Mouse (Mus musculus) hindbrain, embryonic 14.5 days (tissue): ENCODE measurements around the gene Ldlrad1. TPM values are rescaled to one million over a fixed set of nuclear protein-coding genes. Genes with fewer than 3 reads are reported as not detected.

ENCODE experiments used
- ATAC-seq: fragments of 200-750 bp; cut with Nextera tagmentation; 2 replicates; pipeline ENCODE4 v1.8.0; 2017; ENCODE audit warnings: moderate number of reproducible peaks, mild to moderate bottlenecking, moderate TSS enrichment, moderate library complexity; ENCODE audit not compliant: low FRiP score
- DNase-seq: peaks from one replicate; pipeline ENCODE4 v3.0.0-alpha.2; 2015; ENCODE audit warnings: low spot score
- H3K27ac ChIP-seq: fragments of 300-500 bp; sonication (generic); 2 replicates; pipeline ENCODE4 v1.5.1; 2014; ENCODE audit warnings: mild to moderate bottlenecking, moderate library complexity
- H3K27me3 ChIP-seq: fragments of 300-500 bp; sonication (generic); 2 replicates; pipeline ENCODE4 v1.6.1; 2014; ENCODE audit warnings: mild to moderate bottlenecking, low read length, mixed read lengths; ENCODE audit not compliant: control insufficient read depth, insufficient read depth
- H3K36me3 ChIP-seq: fragments of 300-500 bp; sonication (generic); replicated peaks from 2 replicates; pipeline ENCODE4 v1.6.1; 2014; ENCODE audit not compliant: control insufficient read depth, insufficient read depth
- H3K4me1 ChIP-seq: fragments of 300-500 bp; sonication (generic); replicated peaks from 2 replicates; pipeline ENCODE4 v1.6.1; 2014; ENCODE audit warnings: antibody characterized with exemption, low read length, mixed read lengths; ENCODE audit not compliant: control insufficient read depth, insufficient read depth
- H3K4me2 ChIP-seq: fragments of 300-500 bp; sonication (generic); replicated peaks from 2 replicates; pipeline ENCODE4 v1.6.1; 2014; ENCODE audit warnings: mild to moderate bottlenecking, moderate library complexity
- H3K4me3 ChIP-seq: fragments of 300-500 bp; sonication (generic); replicated peaks from 2 replicates; pipeline ENCODE4 v1.5.1; 2014; ENCODE audit warnings: mild to moderate bottlenecking, low read length
- H3K9ac ChIP-seq: fragments of 300-500 bp; sonication (generic); 2 replicates; pipeline ENCODE4 v1.6.1; 2014
- H3K9me3 ChIP-seq: fragments of 300-500 bp; sonication (generic); 2 replicates; pipeline ENCODE4 v1.6.1; 2016; ENCODE audit warnings: low read length; ENCODE audit not compliant: control insufficient read depth
- WGBS: fragments of 180-500 bp; shearing (Covaris S2); extraction: QIAGEN DNeasy Blood & Tissue Kit; methylation state at CpG from one replicate; pipeline ENCODE4 v1.1.7; 2014; 5-methylcytosine and 5-hydroxymethylcytosine counted together
- polyA plus RNA-seq: library from polyadenylated mRNA; unstranded; fragments of >200 nt; fragmentation: Nextera tagmentation; extraction: Ambion mirVana; gene quantifications from 2 replicates; pipeline ENCODE4 v1.2.1, GENCODE M21; 2014

Ldlrad1 gene
- polyA plus RNA-seq, 1 experiment from 2014 or later = not detected

DNA sequence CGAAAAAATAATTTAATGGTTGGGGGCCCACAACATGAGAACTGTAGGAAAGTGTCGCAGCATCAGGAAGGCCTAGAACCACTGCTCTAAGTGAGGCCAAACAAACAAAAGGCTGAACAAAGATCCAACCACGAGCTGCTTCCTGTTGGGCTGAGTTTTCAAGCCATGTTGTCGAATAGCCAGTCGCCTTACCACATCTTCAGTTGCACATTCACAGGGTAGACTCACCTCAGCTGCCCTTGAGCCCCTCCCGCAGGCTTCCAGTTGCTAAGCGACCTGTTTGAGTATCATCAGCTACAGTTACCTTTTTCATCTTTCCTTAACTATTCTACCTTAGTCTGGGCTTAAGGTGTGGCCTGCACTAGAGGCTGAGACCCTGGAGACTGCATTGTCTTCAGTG lies 6.0 kb upstream of the Ldlrad1 start:
- no peak overlapping the region for H3K27ac ChIP-seq
- no peak for ATAC-seq
- WGBS = 87% methylated on average over 7 of the region's 7 CpGs
- no peak for DNase-seq
- no peaks in the 10 kb centered on the region for H3K9me3 ChIP-seq
- peaks cover 95% of the 10 kb centered on the region for H3K36me3 ChIP-seq
- H3K4me2 ChIP-seq = no peak overlapping the region
- no peaks in the 10 kb centered on the region for H3K4me1 ChIP-seq
- no peaks in the 10 kb centered on the region for H3K27me3 ChIP-seq
- no peak overlapping the region for H3K4me3 ChIP-seq
- H3K9ac ChIP-seq = no peak overlapping the region

DNA sequence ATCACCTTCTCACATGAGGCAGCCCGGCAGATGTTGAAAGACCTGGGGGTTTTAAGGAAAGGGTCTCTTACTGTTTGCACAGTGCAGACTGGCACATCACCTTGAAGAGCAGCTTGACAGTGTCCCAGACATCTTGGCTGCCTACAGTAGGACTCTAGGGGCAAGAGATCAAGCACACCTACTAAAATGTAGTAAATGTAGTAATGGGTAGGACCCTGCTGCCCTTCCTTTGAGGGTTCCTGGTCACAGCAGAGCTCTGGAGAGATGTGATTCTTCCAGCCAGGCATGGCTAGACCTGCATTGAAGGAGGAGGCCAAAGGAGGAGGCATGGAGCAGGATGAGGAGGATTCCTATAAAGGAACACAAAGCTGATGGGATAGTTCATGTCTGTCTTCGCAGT lies 2.0 kb upstream of the Ldlrad1 start:
- DNase-seq = no peak
- Histone ChIP-seq H3K4me2 (no peak overlapping the region), H3K27ac (no peak overlapping the region), H3K36me3 (peaks cover 61% of the 10 kb centered on the region), H3K27me3 (no peaks in the 10 kb centered on the region), H3K4me3 (no peak overlapping the region), H3K9ac (no peak overlapping the region), H3K4me1 (no peaks in the 10 kb centered on the region), H3K9me3 (no peaks in the 10 kb centered on the region)
- WGBS = 95% methylated on average over 2 of the region's 2 CpGs
- ATAC-seq = no peak

DNA sequence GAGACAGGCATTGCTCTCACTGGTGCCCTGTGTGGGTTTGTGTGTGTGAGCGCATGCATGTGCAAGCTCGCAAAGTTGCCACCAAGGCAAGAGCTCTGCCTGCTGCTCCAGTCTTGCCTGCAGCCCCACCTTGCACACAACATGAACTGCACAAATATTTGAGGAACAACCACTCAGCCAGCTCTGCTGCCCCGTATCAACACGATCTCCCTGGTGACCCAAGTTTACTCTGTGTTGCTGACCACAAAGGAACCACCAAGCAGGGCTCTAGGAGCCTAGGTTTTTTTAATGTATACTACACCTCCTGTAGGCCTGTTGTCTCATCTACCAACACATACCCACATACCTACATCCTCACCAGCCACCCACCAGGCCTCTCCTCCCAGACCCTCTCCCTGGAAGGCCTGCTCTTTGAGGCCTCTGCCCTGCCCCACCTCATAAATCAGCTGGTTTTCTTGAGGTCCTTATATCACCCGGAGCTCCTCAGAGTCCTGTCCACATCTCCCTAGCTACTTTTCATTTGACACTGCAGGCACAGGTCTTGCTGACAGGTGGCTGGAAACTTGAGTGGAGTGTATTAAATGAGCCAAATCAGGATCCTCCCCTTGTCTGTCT lies 1.6 kb downstream of the Ldlrad1 start:
- peaks cover 27% of the 10 kb centered on the region for H3K36me3 ChIP-seq
- H3K4me2 ChIP-seq = no peak overlapping the region
- H3K9me3 ChIP-seq = no peaks in the 10 kb centered on the region
- no peak overlapping the region for H3K9ac ChIP-seq
- no peak overlapping the region for H3K27ac ChIP-seq
- no peaks in the 10 kb centered on the region for H3K27me3 ChIP-seq
- no peak overlapping the region for H3K4me3 ChIP-seq
- no peaks in the 10 kb centered on the region for H3K4me1 ChIP-seq
- WGBS = 86% methylated on average over 5 of the region's 5 CpGs
- DNase-seq = no peak
- ATAC-seq = no peak

DNA sequence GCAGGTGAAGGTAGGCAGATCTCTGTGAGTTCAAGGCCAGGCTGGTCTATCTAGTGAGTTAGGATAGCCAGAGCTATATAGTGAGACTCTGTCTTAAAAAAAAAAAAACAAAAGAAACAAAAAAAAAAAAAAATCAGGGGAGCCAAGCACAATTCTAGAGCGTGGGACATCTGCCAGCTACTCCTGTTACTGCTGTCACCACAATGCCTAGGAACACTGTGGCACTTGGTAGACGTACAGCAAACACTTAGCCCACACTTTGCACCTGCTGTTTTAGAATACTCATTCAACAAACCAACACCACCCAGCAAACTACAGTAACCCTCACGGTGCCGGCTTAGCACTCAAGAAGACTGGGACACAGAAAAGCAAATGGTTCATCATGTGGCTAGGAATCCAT lies 2.5 kb downstream of the Ldlrad1 start:
- Histone ChIP-seq H3K27me3 (no peaks in the 10 kb centered on the region), H3K4me2 (no peak overlapping the region), H3K4me3 (no peak overlapping the region), H3K4me1 (no peaks in the 10 kb centered on the region), H3K27ac (no peak overlapping the region), H3K9me3 (no peaks in the 10 kb centered on the region), H3K9ac (no peak overlapping the region), H3K36me3 (peaks cover 21% of the 10 kb centered on the region)
- WGBS = 81% methylated on average over 4 of the region's 4 CpGs
- ATAC-seq (no peak), DNase-seq (no peak)

DNA sequence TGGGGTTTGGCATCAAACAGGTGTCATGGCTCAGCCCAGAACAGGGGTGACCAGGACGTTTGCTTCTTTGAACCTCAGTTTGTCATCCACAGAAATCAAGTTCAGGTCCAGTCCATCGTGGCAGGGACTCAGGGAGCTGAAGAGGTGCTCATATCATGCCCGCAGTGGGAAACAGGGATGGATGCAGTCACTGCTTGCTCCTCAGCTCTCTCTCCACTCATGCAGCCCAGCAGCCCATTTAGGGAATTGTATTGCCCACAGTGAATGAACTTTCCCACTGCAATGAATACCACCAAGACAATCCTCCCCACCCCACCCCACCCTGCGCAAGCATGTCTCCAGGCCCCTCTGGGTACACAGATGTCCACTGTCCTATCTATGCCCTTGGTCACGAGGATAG lies 3.0 kb downstream of the Ldlrad1 start:
- Histone ChIP-seq H3K9ac (no peak overlapping the region), H3K36me3 (peaks cover 17% of the 10 kb centered on the region), H3K9me3 (no peaks in the 10 kb centered on the region), H3K4me2 (no peak overlapping the region), H3K4me1 (no peaks in the 10 kb centered on the region), H3K27ac (no peak overlapping the region), H3K4me3 (no peak overlapping the region), H3K27me3 (no peaks in the 10 kb centered on the region)
- WGBS = 89% methylated on average over 5 of the region's 5 CpGs
- DNase-seq = no peak
- no peak for ATAC-seq

DNA sequence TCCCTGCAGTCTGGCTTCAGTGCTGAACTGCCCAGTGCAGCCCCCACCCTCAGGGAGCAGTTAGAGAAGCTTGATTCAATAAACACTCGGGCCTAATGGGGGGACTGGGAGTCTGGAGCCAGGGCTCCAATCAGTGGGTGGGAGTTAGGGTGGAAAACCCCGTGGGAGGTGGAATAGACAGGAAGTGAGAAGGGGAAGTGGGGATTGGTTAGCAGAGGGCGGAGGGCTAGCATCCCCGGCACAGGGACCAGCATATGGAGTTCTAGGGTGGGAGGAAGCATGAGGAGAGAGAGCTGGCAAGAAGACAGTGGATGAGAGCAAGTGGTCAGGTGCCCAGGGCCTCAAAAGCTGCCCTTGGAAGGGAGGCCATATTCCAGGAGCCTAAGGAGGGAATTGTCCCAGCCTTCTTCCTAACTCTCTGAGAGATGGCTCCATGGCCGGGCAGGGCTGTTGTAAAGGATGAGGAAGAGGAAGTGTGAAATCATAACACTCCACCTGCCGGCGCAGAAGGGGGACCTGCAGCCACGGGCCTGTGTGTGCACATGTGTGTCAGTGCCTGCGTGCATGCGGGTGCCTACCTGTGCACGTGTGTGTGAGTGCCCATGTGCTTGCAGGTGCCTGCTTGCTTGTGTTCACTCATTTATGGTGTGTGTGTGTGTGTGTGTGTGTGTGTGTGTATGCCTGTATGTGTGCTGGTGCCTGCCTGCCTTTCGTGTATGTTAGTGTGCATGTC lies 4.5 kb downstream of the Ldlrad1 start:
- Histone ChIP-seq H3K36me3 (peaks cover 5% of the 10 kb centered on the region; the same call in 1 of the 2 replicates), H3K4me1 (no peaks in the 10 kb centered on the region), H3K9ac (no peak overlapping the region), H3K4me2 (no peak overlapping the region), H3K9me3 (no peaks in the 10 kb centered on the region), H3K27ac (no peak overlapping the region), H3K27me3 (no peaks in the 10 kb centered on the region), H3K4me3 (no peak overlapping the region)
- ATAC-seq = no peak
- DNase-seq = no peak
- WGBS = 76% methylated on average over 12 of the region's 12 CpGs

DNA sequence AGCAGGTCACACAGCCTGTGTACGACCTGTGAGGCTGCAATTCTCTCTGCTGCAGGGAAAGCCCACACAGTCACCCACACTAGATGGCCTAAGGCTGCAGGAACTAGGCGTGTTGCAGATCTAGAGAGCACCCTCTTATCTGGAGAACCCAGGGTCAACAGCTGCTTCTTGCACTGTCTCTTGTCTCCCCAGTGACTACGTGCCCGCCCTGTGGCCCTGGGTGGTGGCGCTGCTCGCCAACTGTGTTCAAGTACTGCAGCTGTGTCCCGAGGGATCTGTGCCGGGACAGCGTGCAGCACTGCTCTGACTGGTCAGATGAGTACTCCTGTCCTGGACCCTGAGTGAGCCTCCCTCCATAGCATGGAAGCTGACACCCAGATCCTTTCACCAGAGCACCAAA lies 8.6 kb downstream of the Ldlrad1 start:
- Histone ChIP-seq H3K9me3 (no peaks in the 10 kb centered on the region), H3K27ac (no peak overlapping the region), H3K27me3 (no peaks in the 10 kb centered on the region), H3K4me1 (no peaks in the 10 kb centered on the region), H3K9ac (no peak overlapping the region), H3K4me2 (no peak overlapping the region), H3K36me3 (no peaks in the 10 kb centered on the region), H3K4me3 (no peak overlapping the region)
- DNase-seq (no peak), ATAC-seq (no peak)
- 84% methylated on average over 9 of the region's 9 CpGs for WGBS

DNA sequence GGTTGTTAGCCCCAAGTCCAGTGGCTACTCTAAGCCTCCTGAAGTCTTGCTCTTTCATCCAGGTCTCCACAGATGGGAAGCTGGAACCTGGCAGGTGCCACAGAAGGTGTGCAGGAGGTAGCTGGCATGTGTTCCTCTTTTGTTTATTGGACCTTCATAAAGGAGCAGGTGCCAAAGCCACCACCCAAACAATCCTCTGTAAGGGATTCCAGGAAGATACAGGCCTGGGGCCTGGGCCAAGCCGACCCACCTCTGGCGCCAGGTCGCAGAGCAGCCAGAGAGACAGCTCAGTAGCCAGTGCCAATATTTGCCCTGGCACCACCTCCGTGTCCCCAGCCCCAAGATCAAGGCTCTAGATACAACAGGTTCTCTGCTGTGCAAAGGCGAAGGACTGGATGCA lies 12.5 kb downstream of the Ldlrad1 start:
- no peak overlapping the region for H3K9ac ChIP-seq
- ATAC-seq = no peak
- no peaks in the 10 kb centered on the region for H3K27me3 ChIP-seq
- no peaks in the 10 kb centered on the region for H3K9me3 ChIP-seq
- no peak overlapping the region for H3K27ac ChIP-seq
- H3K36me3 ChIP-seq = no peaks in the 10 kb centered on the region
- no peaks in the 10 kb centered on the region for H3K4me1 ChIP-seq
- H3K4me3 ChIP-seq = no peak overlapping the region
- no peak overlapping the region for H3K4me2 ChIP-seq
- 94% methylated on average over 5 of the region's 5 CpGs for WGBS
- DNase-seq = no peak

DNA sequence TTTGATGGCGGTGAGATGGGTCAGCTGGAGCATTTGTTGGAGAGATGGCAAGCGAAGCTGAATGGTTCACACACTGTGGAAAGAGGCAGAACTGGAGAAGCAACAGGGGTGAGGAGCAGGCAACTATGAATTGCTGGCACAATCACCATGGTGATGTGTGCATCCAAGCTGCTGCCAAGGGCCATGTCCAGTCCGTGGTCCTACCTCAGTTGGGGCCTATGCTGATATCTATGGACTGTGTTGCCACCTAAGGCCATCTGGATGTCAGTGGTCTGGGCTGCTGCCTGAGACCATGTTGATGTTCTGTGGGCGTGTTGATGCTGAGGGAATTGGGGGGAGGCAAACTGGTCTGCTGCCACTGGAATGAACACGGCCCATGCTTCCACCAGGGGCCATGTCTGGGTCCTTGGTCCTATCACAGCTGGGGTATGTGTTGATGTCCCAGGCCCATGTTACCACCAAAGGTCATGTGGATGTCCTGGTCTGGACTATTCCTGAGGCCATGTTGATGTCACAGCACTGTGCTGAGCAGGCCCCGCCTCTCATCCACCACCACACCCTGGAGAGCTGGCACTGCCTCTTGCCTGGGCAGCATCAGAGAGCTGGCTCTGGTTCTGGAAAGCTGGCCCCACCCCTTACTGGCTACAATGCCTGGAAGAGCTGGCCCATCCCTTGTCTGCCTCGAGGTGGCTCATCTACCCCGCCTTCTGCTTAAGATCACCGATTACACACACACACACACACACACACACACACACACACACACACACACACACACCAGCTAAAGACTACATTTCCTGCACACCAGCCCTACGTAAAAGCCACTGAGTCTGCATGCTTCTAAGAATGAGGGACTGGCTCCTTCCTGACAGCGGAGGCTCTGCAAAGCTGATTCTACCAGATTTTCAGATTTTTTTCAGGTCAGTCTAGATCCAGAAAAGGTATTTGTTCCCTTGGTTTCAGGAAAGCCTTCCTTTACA lies 14.5 kb downstream of the Ldlrad1 start:
- Histone ChIP-seq H3K36me3 (no peaks in the 10 kb centered on the region), H3K4me1 (no peaks in the 10 kb centered on the region), H3K4me2 (no peak overlapping the region), H3K9me3 (no peaks in the 10 kb centered on the region), H3K9ac (no peak overlapping the region), H3K27me3 (no peaks in the 10 kb centered on the region), H3K4me3 (no peak overlapping the region), H3K27ac (no peak overlapping the region)
- DNase-seq = no peak
- ATAC-seq = no peak; the same call in 1 of the 2 replicates
- WGBS = 82% methylated on average over 11 of the region's 11 CpGs
